Mouse (Mus musculus) heart, adult 18-20 months (tissue): ENCODE data around the gene Cuedc1. TPM values are rescaled to one million over a fixed set of nuclear protein-coding genes. Genes with fewer than 3 reads are reported as not detected.

ENCODE experiments used
- DNase-seq, 2 experiments: peaks; one replicate each; pipeline ENCODE4 v3.0.0; 2021 to 2022; ENCODE audit warnings: mixed read lengths in 1 of 2
- total RNA-seq, 2 experiments: library from RNA; stranded (reverse); gene quantifications; 2 replicates each; pipeline ENCODE4 v1.2.3; 2021

Cuedc1 gene
- total RNA-seq, 2 experiments from 2014 or later, result 40.0 to 43.8 TPM

GRCm38 (mm10) chr11:88148015-88148637 is 50.3 kb downstream of the Cuedc1 start:
- no peak for DNase-seq

DNA sequence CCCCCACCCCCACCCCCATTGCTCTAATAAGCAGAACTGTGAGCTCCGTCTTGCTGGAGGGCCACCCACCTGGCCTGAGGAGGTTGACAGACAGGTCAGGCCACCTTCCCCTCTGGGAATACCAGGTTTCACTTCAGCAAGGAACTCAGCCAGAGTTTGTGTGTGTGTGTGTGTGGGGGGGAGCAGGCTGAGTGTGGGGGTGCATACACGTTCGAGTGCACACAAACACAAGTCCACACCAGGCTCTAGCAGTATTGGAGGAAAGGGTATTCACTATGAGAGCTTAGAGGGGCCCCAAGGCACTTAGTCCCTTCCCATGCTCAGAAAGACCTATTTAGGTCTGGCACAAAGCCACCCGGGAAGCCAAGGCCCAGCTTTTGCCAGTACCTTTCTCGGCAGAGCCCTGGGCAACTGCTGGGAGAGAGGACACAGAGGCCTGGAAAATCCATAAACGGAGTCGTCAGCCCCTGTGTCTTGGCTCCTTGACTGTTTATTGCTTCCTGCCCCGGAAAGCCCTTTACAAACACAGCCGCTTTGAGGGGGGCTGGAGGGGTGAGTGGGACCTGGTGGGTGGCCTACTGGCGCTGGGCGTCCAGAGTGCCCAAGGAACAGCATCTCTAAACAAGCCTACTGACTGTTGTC is 50.9 kb downstream of the Cuedc1 start:
- DNase-seq, result peak; percentile 77 to 79

GRCm38 (mm10) chr11:88151379-88152155 is 53.7 kb downstream of the Cuedc1 start:
- peak; percentile 70 to 72 for DNase-seq

DNA sequence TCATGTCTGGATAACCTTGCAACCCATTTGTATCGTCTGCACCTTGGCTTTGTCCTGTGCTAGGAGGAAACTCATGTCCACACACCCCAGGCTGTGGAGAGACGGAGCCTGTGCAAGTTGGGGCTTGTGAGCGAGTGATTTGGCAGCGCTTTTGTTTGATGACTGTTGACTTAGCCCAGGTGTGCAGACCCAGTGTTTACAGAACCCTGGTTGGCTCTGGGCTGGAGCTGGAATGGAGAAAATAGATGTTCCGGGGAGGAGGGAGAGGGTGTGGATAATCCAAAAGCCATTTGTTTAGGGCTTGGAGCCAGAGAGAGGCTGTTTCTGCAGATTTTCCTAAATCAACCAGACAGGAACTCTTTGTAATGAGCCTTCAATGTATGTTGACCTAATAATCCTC is 56.0 kb downstream of the Cuedc1 start:
- no peak for DNase-seq

- DNase-seq, result no peak
Observed at GRCm38 (mm10) chr11:88154500-88154899, 56.6 kb downstream of the Cuedc1 start.

DNA sequence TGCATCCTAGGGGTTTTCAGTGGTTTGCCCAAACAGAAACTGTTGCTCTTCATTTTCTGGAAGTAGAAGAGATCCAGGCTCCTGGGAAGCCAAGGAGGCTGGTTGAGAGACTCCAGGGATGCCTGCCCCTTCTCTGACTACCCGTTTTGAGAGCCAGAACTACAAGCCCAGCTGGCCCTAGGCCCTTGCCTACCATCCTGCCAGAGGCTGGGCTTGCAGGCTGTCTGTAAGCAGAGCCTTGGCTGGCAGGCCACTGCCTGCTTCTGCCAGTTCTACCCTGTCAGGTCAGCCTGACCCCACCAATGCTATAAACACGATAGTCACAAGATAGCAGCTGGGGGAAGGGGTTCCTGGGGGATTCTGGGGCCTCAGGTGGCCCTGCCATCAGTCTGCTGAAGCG is 57.6 kb downstream of the Cuedc1 start:
- peak; percentile 73 to 82 for DNase-seq

DNA sequence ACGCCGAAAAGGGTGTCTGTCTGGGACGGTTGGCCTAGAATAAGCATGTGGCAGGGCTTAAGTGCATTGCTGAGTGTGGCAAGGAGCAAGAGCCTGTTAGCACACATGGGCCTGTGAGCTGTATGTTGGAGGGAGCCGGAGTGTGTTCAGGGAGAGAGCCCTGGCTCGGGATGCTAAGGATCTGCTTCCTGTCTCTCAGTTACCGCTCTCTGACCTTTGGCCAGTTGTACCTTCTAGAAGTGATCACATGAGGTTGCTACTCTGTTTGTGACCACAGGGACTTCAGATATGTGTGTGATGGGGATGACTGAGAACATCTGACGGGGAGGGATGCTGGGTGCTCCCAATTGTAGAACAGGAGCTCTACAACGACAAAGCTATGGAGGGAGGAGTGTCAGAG is 58.1 kb downstream of the Cuedc1 start:
- DNase-seq, result no peak

GRCm38 (mm10) chr11:88156403-88156802 is 58.5 kb downstream of the Cuedc1 start:
- DNase-seq, result peak in 1 of 2 experiments; percentile 57

GRCm38 (mm10) chr11:88158842-88159246 is 61.0 kb downstream of the Cuedc1 start:
- peak; percentile 81 to 88 for DNase-seq

DNA sequence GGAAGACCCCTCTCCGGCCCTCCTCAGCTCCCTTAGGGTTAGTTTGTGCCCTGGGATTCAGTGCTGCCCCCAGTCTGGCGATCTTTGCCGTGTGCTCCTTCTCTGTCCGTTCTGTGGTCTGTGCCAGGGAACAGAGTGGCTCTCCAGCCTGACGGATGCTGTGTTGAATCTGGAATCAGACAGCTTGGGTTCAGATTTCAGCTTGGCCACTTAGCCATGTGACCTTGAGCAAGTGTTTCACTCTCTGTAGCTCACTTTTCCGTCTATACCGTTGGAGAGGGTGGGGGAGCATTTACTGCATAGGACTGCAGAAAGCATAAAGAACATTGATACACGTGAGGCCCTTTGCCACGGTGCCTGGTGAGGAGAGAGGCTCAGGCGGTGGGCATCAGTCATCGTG is 61.5 kb downstream of the Cuedc1 start:
- peak; percentile 68 to 76 for DNase-seq

DNA sequence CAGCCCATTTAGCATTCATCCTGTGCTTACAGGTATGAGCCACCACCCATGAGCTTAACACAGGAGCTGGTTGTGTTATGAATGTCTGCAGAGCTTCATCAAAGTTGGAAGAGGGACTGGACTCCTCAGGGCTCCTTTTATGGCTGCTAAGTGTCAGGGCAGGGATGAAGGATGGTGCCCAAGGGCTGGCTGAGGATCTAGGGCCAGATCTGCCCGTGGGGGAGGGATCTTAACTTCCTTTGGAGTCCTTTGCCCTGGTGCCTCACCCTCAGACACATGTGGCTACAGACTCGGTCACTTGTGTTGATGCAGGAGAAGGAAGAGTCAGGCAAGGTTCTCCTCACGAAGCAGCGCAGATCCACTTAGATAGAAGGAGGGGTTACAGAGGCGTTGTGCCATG is 62.5 kb downstream of the Cuedc1 start:
- DNase-seq, result no peak

DNA sequence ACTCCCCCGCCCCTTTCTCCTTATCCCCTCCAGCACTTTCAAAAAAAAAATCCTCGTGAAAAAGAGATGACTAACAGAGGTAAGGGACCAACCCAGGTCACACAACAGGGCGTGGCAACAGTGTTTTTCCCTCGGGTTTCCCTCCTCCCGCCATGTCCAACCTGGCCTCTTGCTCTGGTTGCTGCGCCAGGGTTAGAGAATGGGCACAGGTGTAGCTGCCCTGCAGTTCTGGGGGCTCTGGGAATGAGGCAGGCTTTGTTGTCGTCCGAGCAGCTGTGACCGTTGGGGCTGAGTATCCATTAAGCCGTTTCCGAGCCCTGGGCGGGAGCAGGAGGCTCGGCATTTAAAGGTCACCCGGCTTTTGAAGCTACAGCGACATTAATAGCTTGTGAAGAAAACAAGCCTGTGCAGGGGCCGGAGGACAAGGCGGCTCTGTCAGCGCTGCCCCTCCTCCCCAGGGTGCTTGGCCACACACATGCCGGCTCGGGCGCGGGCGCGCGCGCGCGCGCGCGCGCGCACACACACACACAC is 63.3 kb downstream of the Cuedc1 start:
- DNase-seq, result peak; percentile 83 to 85

GRCm38 (mm10) chr11:88161651-88162362 is 63.9 kb downstream of the Cuedc1 start:
- DNase-seq, result peak; percentile 95 to 96

- DNase-seq, result no peak
Observed at GRCm38 (mm10) chr11:88162740-88163139, 64.9 kb downstream of the Cuedc1 start.

- no peak for DNase-seq
Observed at GRCm38 (mm10) chr11:88164213-88164723, 66.4 kb downstream of the Cuedc1 start.

DNA sequence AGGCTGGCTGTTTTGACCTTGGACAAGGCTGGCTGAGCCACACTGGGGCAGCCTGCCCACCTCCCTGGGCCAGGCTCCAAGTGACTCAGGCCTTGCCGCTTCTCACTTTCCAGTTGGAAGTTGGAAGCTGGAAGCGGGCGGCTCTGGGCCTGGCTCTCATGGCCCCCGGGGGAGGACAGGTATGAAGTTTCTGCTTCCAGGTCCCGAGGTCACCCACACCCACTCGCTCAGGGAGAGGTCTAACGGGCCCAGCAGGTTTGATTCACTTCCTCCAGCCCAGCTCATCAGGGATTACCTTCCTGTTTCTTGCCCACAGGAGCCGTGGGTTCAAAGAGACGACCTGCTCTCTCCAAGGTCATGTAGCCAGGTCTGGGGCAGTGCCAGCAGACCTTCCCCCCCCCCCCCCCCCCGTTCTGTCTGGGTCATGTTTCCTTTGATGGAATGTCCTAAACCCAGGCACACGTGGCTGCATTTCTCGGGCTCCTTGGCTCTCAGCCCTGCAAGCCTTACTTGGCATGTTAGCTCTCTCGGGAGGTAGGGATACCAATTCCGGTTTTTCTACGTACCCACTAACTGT is 67.0 kb downstream of the Cuedc1 start:
- peak; percentile 87 to 89 for DNase-seq

GRCm38 (mm10) chr11:88165683-88166364 is 68.0 kb downstream of the Cuedc1 start:
- peak in 1 of 2 experiments; percentile 64 for DNase-seq

- no peak for DNase-seq
Observed at GRCm38 (mm10) chr11:88166471-88166870, 68.6 kb downstream of the Cuedc1 start.

- no peak for DNase-seq
Observed at GRCm38 (mm10) chr11:88168611-88169010, 70.8 kb downstream of the Cuedc1 start.

- no peak for DNase-seq
Observed at GRCm38 (mm10) chr11:88169531-88170040, 71.7 kb downstream of the Cuedc1 start.

- DNase-seq, result no peak
Observed at GRCm38 (mm10) chr11:88170606-88171005, 72.7 kb downstream of the Cuedc1 start.
